Mouse (Mus musculus) left cerebral cortex, postnatal 10 days (tissue): Measurements from ENCODE around the gene Foxr2. TPM values are rescaled to one million over a fixed set of nuclear protein-coding genes. Genes with fewer than 3 reads are reported as not detected.

ENCODE experiments used
- DNase-seq, 2 experiments: peaks; one replicate each; pipeline ENCODE4 v3.0.0; 2021 to 2022; ENCODE audit warnings: low spot score in 2 of 2, mixed read lengths in 1 of 2; ENCODE audit errors: extremely low spot score in 1 of 2
- intact Hi-C: fragments of 180-260 bp; cut with DNase I; formaldehyde crosslinking; loops from one replicate; pipeline ENCODE4 v1.15.1; 2025
- total RNA-seq, 2 experiments: library from RNA; stranded (reverse); gene quantifications; 2 replicates each; pipeline ENCODE4 v1.2.3; 2021

Foxr2 gene
- total RNA-seq = under 1 TPM; 0.39 to 0.59 TPM

- DNase-seq = no peak
- intact Hi-C loops = no loop called here
Observed at GRCm38 (mm10) chrX:153118486-153118885, at the start of gene Foxr2. Gene Foxr2 (plus strand): TSS chrX:153118786.

- DNase-seq = no peak
- intact Hi-C loops = no loop called here
Observed at GRCm38 (mm10) chrX:153119013-153119412, 427 bp downstream of the Foxr2 start.

GRCm38 (mm10) chrX:153139734-153140515, 21.3 kb downstream of the Foxr2 start, which contains the start of gene Rragb:
Gene Rragb (plus strand): TSS chrX:153139981.
- DNase-seq = peak; percentile 80 to 82
- intact Hi-C loops = loop anchor here (2.0 to 10.0 kb wide), 2 partner anchors 133 to 215 kb away; partner anchors contain the start of gene Usp51

GRCm38 (mm10) chrX:153142656-153143055, 24.1 kb downstream of the Foxr2 start:
- intact Hi-C loops = loop anchor here (10.0 kb wide), 1 partner anchor 218 kb away; no protein-coding TSS in a partner anchor
- no peak for DNase-seq

GRCm38 (mm10) chrX:153151766-153152165, 33.2 kb downstream of the Foxr2 start:
- intact Hi-C loops = no loop called here
- no peak for DNase-seq

GRCm38 (mm10) chrX:153155322-153155721, 36.7 kb downstream of the Foxr2 start:
- DNase-seq = peak in 1 of 2 experiments; percentile 17
- intact Hi-C loops = no loop called here

- DNase-seq = peak in 1 of 2 experiments; percentile 15
- intact Hi-C loops = loop anchor here (10.0 kb wide), 1 partner anchor 190 kb away; no protein-coding TSS in a partner anchor
Observed at GRCm38 (mm10) chrX:153174786-153175185, 56.2 kb downstream of the Foxr2 start.

- no peak for DNase-seq
- intact Hi-C loops = no loop called here
Observed at GRCm38 (mm10) chrX:153182221-153182620, 63.6 kb downstream of the Foxr2 start.

Other genes starting within 250 kb of the Foxr2 start
- gene Usp51, start 112.3 kb upstream of the Foxr2 start, total RNA-seq = 1 to 10 TPM; 2.4 to 2.7 TPM
- gene Mageh1, start 81.2 kb upstream of the Foxr2 start, total RNA-seq = 10 to 100 TPM; 47.7 to 48.6 TPM
- gene Rragb, start 21.2 kb downstream of the Foxr2 start, total RNA-seq = 10 to 100 TPM; 82.2 to 94.0 TPM
- gene Klf8, start 118.7 kb downstream of the Foxr2 start, total RNA-seq = 10 to 100 TPM; 14.6 to 17.3 TPM